Mouse (Mus musculus) spleen, adult 18-20 months (tissue): ENCODE measurements at regions not wholly inside any gene's neighbourhood (a gene's known extent, or its start where the extent isn't known, plus 50 kb on each side); places are given as distances from the start of the nearest gene placed in this dataset.
"Not testable (repeated sequence)": the region's sequence is repeated elsewhere in the genome, so short reads cannot be mapped to it uniquely, and the experiment has no call there.

Source experiments
- DNase-seq, 2 experiments: peaks; one replicate each; pipeline ENCODE4 v3.0.0; 2022; ENCODE audit warnings: mixed read lengths in 2 of 2

GRCm38 (mm10) chr4:105658581-105658980, 131.1 kb upstream of the Gm12728 start:
- no peak for DNase-seq

GRCm38 (mm10) chr4:105676690-105677089, 113.0 kb upstream of the Gm12728 start:
- DNase-seq = no peak

- no peak for DNase-seq
Measured at GRCm38 (mm10) chr4:105690716-105691115, 99.0 kb upstream of the Gm12728 start.

- DNase-seq = no peak
Measured at GRCm38 (mm10) chr4:105692380-105692779, 97.3 kb upstream of the Gm12728 start.

- DNase-seq = no peak
Measured at GRCm38 (mm10) chr4:105695895-105696294, 93.8 kb upstream of the Gm12728 start.

- no peak for DNase-seq
Measured at GRCm38 (mm10) chr4:105697123-105697522, 92.5 kb upstream of the Gm12728 start.

GRCm38 (mm10) chr4:105702036-105702435, 87.6 kb upstream of the Gm12728 start:
- DNase-seq = no peak

- DNase-seq = no peak
Measured at GRCm38 (mm10) chr4:105703408-105703807, 86.3 kb upstream of the Gm12728 start.

GRCm38 (mm10) chr4:105704271-105704670, 85.4 kb upstream of the Gm12728 start:
- no peak for DNase-seq

GRCm38 (mm10) chr4:105705996-105706395, 83.7 kb upstream of the Gm12728 start:
- no peak for DNase-seq

- DNase-seq = no peak
Measured at GRCm38 (mm10) chr4:105708080-105708796, 81.4 kb upstream of the Gm12728 start.

- no peak for DNase-seq
Measured at GRCm38 (mm10) chr4:105713956-105714355, 75.7 kb upstream of the Gm12728 start.

GRCm38 (mm10) chr4:105718080-105718479, 71.6 kb upstream of the Gm12728 start:
- no peak for DNase-seq

- no peak for DNase-seq
Measured at GRCm38 (mm10) chr4:105728696-105729095, 61.0 kb upstream of the Gm12728 start.

- no peak for DNase-seq
Measured at GRCm38 (mm10) chr4:105730900-105731299, 58.8 kb upstream of the Gm12728 start.

- DNase-seq = not testable (repeated sequence)
Measured at GRCm38 (mm10) chr4:105735116-105735515, 54.6 kb upstream of the Gm12728 start.
